Mouse (Mus musculus) cortical plate, adult 2 months (tissue): Measurements from ENCODE around the gene Ripor2. TPM values are rescaled to one million over a fixed set of nuclear protein-coding genes. Genes with fewer than 3 reads are reported as not detected.
"Not testable (repeated sequence)": the region's sequence is repeated elsewhere in the genome, so short reads cannot be mapped to it uniquely, and the experiment has no call there.

Experiments
- H3K27ac ChIP-seq: fragments of 200-500 bp; 2 replicates; pipeline ENCODE4 v1.5.1; 2012; ENCODE audit warnings: low read length, control low read depth, inconsistent platforms; ENCODE audit not compliant: insufficient read depth
- H3K4me1 ChIP-seq: fragments of 200-500 bp; 2 replicates; pipeline ENCODE4 v1.6.1; 2011; ENCODE audit warnings: low read length; ENCODE audit not compliant: control insufficient read depth, insufficient read depth
- H3K4me3 ChIP-seq: fragments of 200-500 bp; 2 replicates; pipeline ENCODE4 v1.5.1; 2011; ENCODE audit warnings: mild to moderate bottlenecking, low read length, control low read depth; ENCODE audit not compliant: insufficient read depth
- CTCF ChIP-seq: fragments of 200-500 bp; IDR thresholded peaks from 2 replicates; pipeline ENCODE4 v1.5.1; 2011; ENCODE audit warnings: mild to moderate bottlenecking, control low read depth, low read length; ENCODE audit not compliant: insufficient read depth; ENCODE audit errors: extremely low read depth
- POLR2A ChIP-seq: fragments of 200-500 bp; IDR thresholded peaks from 2 replicates; pipeline ENCODE4 v1.6.1; 2011; ENCODE audit warnings: mild to moderate bottlenecking, low read length, control low read depth; ENCODE audit not compliant: insufficient read depth; ENCODE audit errors: extremely low read depth
- polyA plus RNA-seq: library from polyadenylated mRNA; depleted of rRNA; stranded (reverse); fragments of >200 nt; gene quantifications from 2 replicates; pipeline ENCODE4 v1.2.3, GENCODE M21; 2012

Ripor2 gene
- polyA plus RNA-seq, 1 experiment, result 26.6 TPM

GRCm38 (mm10) chr13:24751396-24751795 is 169.4 kb downstream of the Ripor2 start:
- no peak for TF ChIP-seq POLR2A
- TF ChIP-seq CTCF, result no peak
- no peak overlapping the region for H3K27ac ChIP-seq
- no peak overlapping the region for H3K4me3 ChIP-seq
- no peaks in the 10 kb centered on the region for H3K4me1 ChIP-seq

DNA sequence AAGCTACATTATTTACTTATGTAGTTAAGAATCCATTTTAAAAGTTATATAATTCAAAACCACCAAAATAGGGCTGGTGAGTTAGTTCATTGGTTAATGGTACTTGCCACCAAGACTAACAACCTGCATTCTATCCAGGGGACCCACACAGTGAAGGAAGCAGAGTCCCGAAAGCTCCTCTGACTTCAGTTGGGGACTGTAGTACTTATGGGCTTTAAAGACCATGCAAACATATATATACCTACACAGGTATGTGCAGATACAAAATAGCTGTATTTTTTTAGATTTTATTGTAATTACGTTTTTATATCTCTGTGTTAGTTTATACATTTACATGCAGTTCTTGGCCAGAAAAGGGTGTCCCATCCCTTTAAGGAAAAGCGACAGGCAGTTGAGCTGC is 174.8 kb downstream of the Ripor2 start:
- Histone ChIP-seq H3K27ac (no peak overlapping the region), H3K4me1 (no peaks in the 10 kb centered on the region), H3K4me3 (no peak overlapping the region)
- TF ChIP-seq POLR2A, result no peak
- TF ChIP-seq CTCF, result no peak

- no peak for TF ChIP-seq POLR2A
- no peak for TF ChIP-seq CTCF
- Histone ChIP-seq H3K27ac (no peak overlapping the region), H3K4me1 (no peaks in the 10 kb centered on the region), H3K4me3 (no peak overlapping the region)
Measured at GRCm38 (mm10) chr13:24757820-24758564, 176.0 kb downstream of the Ripor2 start.

GRCm38 (mm10) chr13:24759451-24759850 is 177.5 kb downstream of the Ripor2 start:
- no peak overlapping the region for H3K4me3 ChIP-seq
- no peak for TF ChIP-seq POLR2A
- no peak for TF ChIP-seq CTCF
- H3K4me1 ChIP-seq, result no peaks in the 10 kb centered on the region

DNA sequence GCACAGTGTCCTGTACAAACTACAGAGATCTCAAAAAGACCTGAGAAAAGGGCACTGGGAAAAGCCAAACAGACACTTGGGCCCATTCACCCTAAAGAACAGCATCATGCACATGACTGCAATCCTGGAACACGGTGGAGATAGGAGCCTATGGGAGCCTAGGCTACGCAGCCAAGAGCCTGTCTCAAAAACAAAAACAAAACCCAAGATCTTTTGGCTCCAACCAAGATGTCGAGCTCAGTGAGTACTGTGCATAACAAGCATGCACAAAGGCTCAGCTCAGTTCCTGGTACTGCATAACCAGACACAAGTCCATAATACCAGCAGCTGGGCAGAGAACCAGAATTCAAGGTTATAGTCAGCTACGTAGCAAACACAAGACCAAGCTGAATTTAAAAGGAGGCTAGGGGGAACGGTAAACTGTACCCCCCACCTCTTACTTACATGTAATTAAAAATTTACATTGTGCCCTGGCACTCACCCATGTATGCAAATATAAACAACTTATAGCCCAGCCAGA is 178.4 kb downstream of the Ripor2 start:
- Histone ChIP-seq H3K4me3 (no peak overlapping the region), H3K4me1 (no peaks in the 10 kb centered on the region), H3K27ac (no peak overlapping the region)
- TF ChIP-seq POLR2A, result no peak
- no peak for TF ChIP-seq CTCF

More at GRCm38 (mm10) chr13:24759451-24759850, 177.5 kb downstream of the Ripor2 start:
- H3K27ac ChIP-seq, result no peak overlapping the region

- H3K4me1 ChIP-seq, result no peaks in the 10 kb centered on the region
- TF ChIP-seq POLR2A (no peak), CTCF (no peak)
- peak overlapping the region; percentile 48 for H3K4me3 ChIP-seq
- no peak overlapping the region for H3K27ac ChIP-seq
Measured at GRCm38 (mm10) chr13:24761083-24761402, 179.1 kb downstream of the Ripor2 start.

DNA sequence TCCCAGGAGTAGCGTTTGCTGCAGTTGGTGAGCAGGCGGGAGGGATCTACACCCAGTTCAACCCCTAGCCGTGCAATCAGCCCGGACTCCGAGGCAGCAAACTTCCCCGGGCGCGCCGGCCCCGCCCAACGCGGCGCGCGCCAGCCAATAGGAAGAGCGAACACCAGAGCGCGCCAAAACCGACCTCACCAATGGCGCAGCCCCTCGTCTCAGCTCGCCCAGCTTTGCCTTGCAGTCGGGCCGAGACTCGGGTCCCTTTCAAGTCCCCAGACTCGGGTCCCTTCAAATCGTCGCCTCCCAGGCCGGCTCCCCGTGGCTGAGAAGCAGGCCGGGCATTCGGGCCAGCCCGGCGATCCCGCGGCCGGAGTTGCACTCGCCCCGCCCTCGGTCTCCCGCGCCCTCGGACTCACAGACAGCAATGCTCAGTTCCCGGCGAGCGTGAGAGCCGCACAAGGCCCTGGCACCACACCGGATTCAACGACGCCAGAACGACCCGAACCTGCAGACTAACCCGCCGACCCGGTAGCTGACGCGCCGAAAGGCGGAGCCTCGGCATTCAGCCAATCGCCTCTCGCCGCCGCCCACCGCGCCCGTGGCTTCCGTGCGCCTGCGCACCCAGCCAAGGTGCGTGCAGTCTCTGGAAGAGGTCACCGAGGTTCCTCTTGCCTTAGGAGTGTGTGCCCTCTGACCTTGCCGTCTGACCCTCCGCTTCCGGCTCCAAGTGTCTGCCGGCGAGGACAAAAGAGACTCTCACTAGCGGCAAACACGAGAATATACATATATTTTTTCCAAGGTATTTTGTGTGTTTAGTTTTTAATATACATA is 179.6 kb downstream of the Ripor2 start, which contains the start of gene Gmnn:
Gene Gmnn, minus strand, starts transcription at position 521 of the 825 bp plus-strand sequence.
- no peak within 1 kb of the TSS for H3K27ac ChIP-seq
- peak within 1 kb of the TSS; percentile 48 for H3K4me3 ChIP-seq
- TF ChIP-seq CTCF, result no peak
- peak; percentile 73 for TF ChIP-seq POLR2A
- no peaks in the 10 kb centered on the region for H3K4me1 ChIP-seq

GRCm38 (mm10) chr13:24762254-24762653 is 180.3 kb downstream of the Ripor2 start:
- TF ChIP-seq CTCF (no peak), POLR2A (no peak)
- Histone ChIP-seq H3K4me1 (no peaks in the 10 kb centered on the region), H3K4me3 (peak overlapping the region; percentile 48), H3K27ac (no peak overlapping the region)

GRCm38 (mm10) chr13:24767809-24768208 is 185.8 kb downstream of the Ripor2 start:
- not testable (repeated sequence) for H3K4me3 ChIP-seq, H3K4me1 ChIP-seq, H3K27ac ChIP-seq

- not testable (repeated sequence) for H3K4me3 ChIP-seq, H3K4me1 ChIP-seq
Measured at GRCm38 (mm10) chr13:24771482-24771881, 189.5 kb downstream of the Ripor2 start.

DNA sequence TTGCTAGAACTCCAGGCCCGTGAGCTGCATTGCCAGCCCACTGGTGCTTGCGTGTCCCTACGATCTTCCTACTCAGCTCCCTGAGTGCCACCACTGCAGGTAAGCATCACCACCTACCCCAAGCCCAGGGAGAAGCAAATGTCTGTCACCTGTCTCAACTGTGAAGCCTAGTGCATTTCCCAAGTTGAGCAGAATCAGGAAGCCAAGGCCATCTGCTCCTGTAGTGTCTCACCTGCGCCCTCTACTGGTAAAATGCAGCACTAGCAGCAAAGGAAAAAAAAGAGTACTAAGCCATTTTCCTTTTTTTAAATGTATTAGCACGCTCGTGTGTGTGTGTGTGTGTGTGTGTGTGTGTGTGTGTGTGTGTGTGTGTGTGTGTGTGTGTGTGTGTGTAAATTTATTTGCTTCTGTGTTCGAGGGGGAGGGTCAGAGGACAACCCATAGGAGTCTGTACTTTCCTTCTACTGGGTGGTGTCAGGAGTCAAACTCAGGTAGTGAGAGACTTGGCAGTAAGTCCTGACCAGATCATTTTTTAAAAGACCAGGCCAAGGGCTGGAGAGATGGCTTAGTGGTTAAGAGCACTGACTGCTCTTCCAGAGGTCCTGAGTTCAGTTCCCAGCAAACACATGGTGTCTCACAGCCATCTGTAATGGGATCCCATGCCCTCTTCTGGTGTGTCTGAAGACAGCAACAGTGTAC is 194.3 kb downstream of the Ripor2 start:
- Histone ChIP-seq H3K4me3 (no peak overlapping the region), H3K27ac (no peak overlapping the region), H3K4me1 (no peaks in the 10 kb centered on the region)
- TF ChIP-seq CTCF (peak; percentile 89), POLR2A (no peak)

More at GRCm38 (mm10) chr13:24771482-24771881, 189.5 kb downstream of the Ripor2 start:
- not testable (repeated sequence) for H3K27ac ChIP-seq
